Mouse (Mus musculus) liver, embryonic 14.5 days (tissue): ENCODE results near the gene Syce3. TPM values are rescaled to one million over a fixed set of nuclear protein-coding genes. Genes with fewer than 3 reads are reported as not detected.

Experiments used
- ATAC-seq: fragments of 200-750 bp; cut with Nextera tagmentation; 2 replicates; pipeline ENCODE4 v1.8.0; 2017; ENCODE audit warnings: moderate number of reproducible peaks, mild to moderate bottlenecking, moderate library complexity; ENCODE audit not compliant: insufficient read depth
- DNase-seq, 3 experiments: peaks; one replicate each; pipeline ENCODE4 v3.0.0-alpha.2; 2012 to 2013; ENCODE audit warnings: low read depth in 3 of 3, low spot score in 3 of 3
- H3K27ac ChIP-seq: fragments of 300-500 bp; sonication (generic); 2 replicates; pipeline ENCODE4 v1.5.1; 2014; ENCODE audit warnings: moderate library complexity, mild to moderate bottlenecking, control low read depth, inconsistent platforms
- H3K27me3 ChIP-seq: fragments of 300-500 bp; sonication (generic); 2 replicates; pipeline ENCODE4 v1.6.1; 2014; ENCODE audit warnings: mild to moderate bottlenecking, low read length, moderate library complexity; ENCODE audit not compliant: control insufficient read depth, insufficient read depth
- H3K36me3 ChIP-seq: fragments of 300-500 bp; sonication (generic); replicated peaks from 2 replicates; pipeline ENCODE4 v1.6.1; 2014; ENCODE audit warnings: low read depth; ENCODE audit not compliant: control insufficient read depth, insufficient read depth
- H3K4me1 ChIP-seq, 2 experiments: fragments of 200-500 bp in 1 of 2; fragments of 300-500 bp in 1 of 2; sonication (generic) in 1 of 2; replicated peaks; 2 replicates each; pipeline ENCODE4 v1.6.1; 2012 to 2014; ENCODE audit warnings: antibody characterized with exemption in 1 of 2, inconsistent platforms in 1 of 2, low read length in 1 of 2; ENCODE audit not compliant: control insufficient read depth in 2 of 2, insufficient read depth in 2 of 2
- H3K4me2 ChIP-seq: fragments of 300-500 bp; sonication (generic); 2 replicates; pipeline ENCODE4 v1.6.1; 2014; ENCODE audit warnings: low read depth, mild to moderate bottlenecking, control low read depth, moderate library complexity
- H3K4me3 ChIP-seq, 2 experiments: fragments of 200-500 bp in 1 of 2; fragments of 300-500 bp in 1 of 2; sonication (generic) in 1 of 2; 2 replicates each; pipeline ENCODE4 v1.5.1; 2012 to 2014; ENCODE audit warnings: low read depth in 2 of 2, low read length in 2 of 2, mild to moderate bottlenecking in 2 of 2, control low read depth in 1 of 2, inconsistent platforms in 1 of 2, moderate library complexity in 1 of 2; ENCODE audit not compliant: insufficient read depth in 1 of 2
- H3K9ac ChIP-seq: fragments of 300-500 bp; sonication (generic); replicated peaks from 2 replicates; pipeline ENCODE4 v1.6.1; 2014; ENCODE audit warnings: mild to moderate bottlenecking, control low read depth, moderate library complexity
- H3K9me3 ChIP-seq: fragments of 300-500 bp; sonication (generic); 2 replicates; pipeline ENCODE4 v1.6.1; 2016; ENCODE audit warnings: low read length, mixed read lengths; ENCODE audit not compliant: control insufficient read depth
- CTCF ChIP-seq: IDR thresholded peaks from 2 replicates; pipeline ENCODE4 v1.5.1; 2016; ENCODE audit warnings: antibody characterized with exemption, low read depth, control low read depth
- EP300 ChIP-seq: IDR thresholded peaks from 2 replicates; pipeline ENCODE4 v1.6.1; 2016; ENCODE audit warnings: antibody characterized with exemption, low read depth
- WGBS: fragments of 180-500 bp; shearing (Covaris S2); extraction: QIAGEN DNeasy Blood & Tissue Kit; methylation state at CpG from one replicate; pipeline ENCODE4 v1.1.7; 2014; ENCODE audit not compliant: insufficient replicate concordance; 5-methylcytosine and 5-hydroxymethylcytosine counted together
- polyA plus RNA-seq, 2 experiments: library from polyadenylated mRNA; depleted of rRNA in 1 of 2; stranded (reverse) in 1 of 2; unstranded in 1 of 2; fragments of >200 nt; fragmentation: Nextera tagmentation in 1 of 2; extraction: Ambion mirVana in 1 of 2; gene quantifications; 2 replicates each; pipeline versions ENCODE4 v1.2.1 to v1.2.3; 2012 to 2014

Gene Syce3
- polyA plus RNA-seq, 2 experiments: not detected

DNA sequence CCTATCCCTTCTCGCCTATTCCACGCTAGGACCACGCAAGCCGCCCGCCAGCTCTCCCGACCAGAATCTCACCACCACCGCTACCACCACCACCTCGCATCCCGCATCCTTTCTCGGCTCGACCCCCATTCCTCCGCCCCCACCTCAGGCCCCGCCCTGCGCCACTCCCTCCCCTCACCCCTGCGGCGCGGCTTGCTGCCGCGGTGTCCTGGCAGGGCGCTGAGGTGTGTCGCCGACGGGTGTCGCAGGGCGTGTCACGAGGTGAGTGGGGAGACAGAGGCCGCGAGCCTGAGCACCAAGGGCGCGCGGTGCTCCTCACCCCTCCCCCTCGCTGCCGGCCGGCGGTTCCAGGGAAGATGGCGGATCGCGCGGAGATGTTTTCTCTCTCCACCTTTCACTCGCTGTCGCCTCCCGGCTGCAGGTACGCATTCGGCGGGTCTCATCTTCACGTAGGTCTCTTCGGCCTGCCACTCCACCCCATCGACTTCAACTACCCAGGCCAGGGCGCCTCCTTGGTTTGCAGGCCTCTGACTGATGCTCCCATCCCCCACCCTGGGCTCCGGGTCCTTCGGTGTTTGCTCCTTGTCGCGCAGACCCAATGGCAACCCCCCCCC, 43.7 kb upstream of the Syce3 start, which contains the start of gene Mapk8ip2:
TSS of gene Mapk8ip2 (plus strand) at position 49 of the 614 bp plus-strand sequence.
- no peak for DNase-seq
- no peak for TF ChIP-seq EP300
- no peak for TF ChIP-seq CTCF
- WGBS: 2% methylated on average over 53 of the region's 53 CpGs

DNA sequence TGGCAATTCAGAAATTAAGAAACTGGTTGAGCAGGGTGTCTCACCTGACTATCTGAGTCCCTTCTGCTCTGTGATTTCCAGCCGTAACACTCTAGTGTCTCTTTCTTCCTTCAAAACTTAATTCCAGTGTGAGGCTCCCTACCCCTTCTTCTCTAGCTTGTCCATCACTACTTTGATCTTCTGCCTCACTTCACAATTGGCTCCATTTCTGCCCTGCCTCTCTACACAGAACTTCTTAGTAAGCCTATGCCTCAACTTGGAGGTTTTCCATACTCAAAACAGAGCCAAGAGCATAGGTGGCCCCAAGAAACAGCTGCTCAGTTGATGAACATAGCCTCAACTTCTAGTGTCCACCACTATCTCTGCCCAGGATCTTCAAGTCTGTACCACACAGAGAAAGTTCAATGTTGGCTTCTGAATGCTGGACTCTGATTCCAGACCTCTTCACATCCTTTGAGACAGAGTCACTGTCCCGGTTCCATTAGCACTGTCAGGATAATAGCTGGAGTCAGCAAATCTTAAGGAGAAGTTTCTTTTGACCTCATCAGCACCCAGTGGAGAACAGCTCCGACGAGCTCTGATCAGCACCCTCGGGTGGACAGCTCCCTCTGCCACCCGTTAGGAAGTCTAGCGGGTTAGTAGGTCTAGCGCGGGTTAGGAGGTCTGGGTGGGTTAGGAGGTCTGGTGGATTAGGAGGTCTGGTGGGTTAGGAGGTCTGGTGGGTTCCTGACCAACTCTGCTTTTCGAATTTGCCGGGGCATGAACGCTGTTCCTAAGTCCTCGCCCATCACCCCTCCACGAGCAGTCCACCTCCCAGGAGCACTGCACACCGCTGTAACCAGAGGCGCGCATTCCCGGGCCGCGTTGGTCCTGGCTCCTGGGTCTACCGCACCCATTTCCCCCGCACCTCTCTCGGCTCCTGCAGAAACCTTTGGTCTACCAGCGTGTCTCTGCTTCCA, 42.9 kb upstream of the Syce3 start:
- no peaks in the 10 kb centered on the region for H3K36me3 ChIP-seq
- no peaks in the 10 kb centered on the region for H3K9me3 ChIP-seq
- WGBS: 3% methylated on average over 24 of the region's 24 CpGs
- H3K4me3 ChIP-seq: no peak overlapping the region
- TF ChIP-seq EP300 (no peak), CTCF (no peak)
- DNase-seq (peak in 2 of 3 experiments; percentile 39 to 43), ATAC-seq (no peak)
- H3K4me1 ChIP-seq: no peaks in the 10 kb centered on the region
- peaks cover 19% of the 10 kb centered on the region for H3K27me3 ChIP-seq
- H3K27ac ChIP-seq: no peak overlapping the region
- peak overlapping the region; percentile 50; the same call in 1 of the 2 replicates for H3K4me2 ChIP-seq
- H3K9ac ChIP-seq: no peak overlapping the region

More for the DNA sequence above, 43.7 kb upstream of the Syce3 start, which contains the start of gene Mapk8ip2:
- ATAC-seq: no peak
- Histone ChIP-seq H3K4me2 (peak within 1 kb of the TSS; percentile 50), H3K9me3 (no peaks in the 10 kb centered on the region), H3K4me1 (no peaks in the 10 kb centered on the region), H3K9ac (no peak within 1 kb of the TSS), H3K27me3 (peaks cover 19% of the 10 kb centered on the region), H3K4me3 (peak within 1 kb of the TSS; percentile 8 to 26; a peak in 2 of 4 replicates), H3K36me3 (no peaks in the 10 kb centered on the region), H3K27ac (no peak within 1 kb of the TSS)

DNA sequence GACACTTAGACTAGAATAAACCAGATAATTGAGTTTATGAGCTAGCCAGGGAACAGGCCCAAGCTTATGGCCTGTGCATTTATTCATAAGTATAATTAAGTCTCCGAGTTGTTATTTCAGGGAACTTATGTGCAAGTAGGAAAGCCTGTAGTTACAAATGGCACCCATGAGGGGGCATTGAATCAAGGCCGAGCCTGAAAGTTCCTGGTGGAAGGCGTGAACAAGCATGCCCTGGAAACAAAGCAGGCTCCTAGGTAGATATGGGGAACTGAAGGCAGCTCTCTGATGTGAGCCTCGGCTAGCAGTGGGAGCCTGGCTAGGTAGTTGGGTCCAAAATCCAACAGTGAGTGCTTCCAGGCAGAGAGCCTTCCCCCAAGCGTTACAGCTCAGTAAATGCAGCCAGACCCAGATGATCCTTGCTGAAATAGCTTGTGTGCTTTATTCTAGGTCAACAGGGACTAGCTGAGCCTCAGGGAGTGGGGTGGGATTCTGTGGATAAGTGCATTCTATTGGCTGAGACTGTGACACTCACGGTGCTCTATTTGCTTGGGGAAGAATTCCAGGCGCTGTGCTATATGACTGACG, 32.3 kb upstream of the Syce3 start:
- no peak overlapping the region for H3K9ac ChIP-seq
- no peaks in the 10 kb centered on the region for H3K36me3 ChIP-seq
- no peaks in the 10 kb centered on the region for H3K4me1 ChIP-seq
- no peak for TF ChIP-seq EP300
- TF ChIP-seq CTCF: no peak
- 37% methylated on average over 8 of the region's 8 CpGs for WGBS
- DNase-seq (no peak), ATAC-seq (no peak)
- no peak overlapping the region for H3K27ac ChIP-seq
- H3K9me3 ChIP-seq: no peaks in the 10 kb centered on the region
- H3K4me2 ChIP-seq: no peak overlapping the region
- H3K27me3 ChIP-seq: no peaks in the 10 kb centered on the region
- H3K4me3 ChIP-seq: no peak overlapping the region

DNA sequence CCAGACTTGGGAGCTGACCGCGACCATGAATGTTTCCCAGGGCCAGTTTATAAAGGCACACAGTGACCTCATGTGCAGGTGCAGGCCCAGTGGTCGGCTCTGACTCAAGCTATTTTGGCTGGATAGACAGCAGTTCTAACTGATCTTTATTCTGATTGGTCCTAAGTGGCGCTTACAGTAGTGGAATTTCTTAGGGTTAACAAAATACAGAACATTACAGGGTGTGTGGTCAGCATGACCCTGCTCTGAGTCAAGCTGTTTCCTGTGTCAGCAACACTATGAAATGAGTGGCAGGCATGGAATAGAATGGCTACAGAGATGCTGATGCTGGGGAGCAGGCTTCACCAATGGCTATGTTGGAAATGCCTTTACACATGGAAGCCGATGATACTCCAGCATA, 25.6 kb upstream of the Syce3 start:
- ATAC-seq (no peak), DNase-seq (no peak)
- peaks cover 0 to 4% of the 10 kb centered on the region in 2 experiments; a peak in 2 of 4 replicates for H3K4me1 ChIP-seq
- H3K4me2 ChIP-seq: no peak overlapping the region
- H3K9me3 ChIP-seq: no peaks in the 10 kb centered on the region
- no peak for TF ChIP-seq CTCF
- TF ChIP-seq EP300: no peak
- 65% methylated on average over 5 of the region's 5 CpGs for WGBS
- no peak overlapping the region for H3K9ac ChIP-seq
- H3K27ac ChIP-seq: no peak overlapping the region
- no peaks in the 10 kb centered on the region for H3K27me3 ChIP-seq
- H3K36me3 ChIP-seq: no peaks in the 10 kb centered on the region
- H3K4me3 ChIP-seq: no peak overlapping the region

DNA sequence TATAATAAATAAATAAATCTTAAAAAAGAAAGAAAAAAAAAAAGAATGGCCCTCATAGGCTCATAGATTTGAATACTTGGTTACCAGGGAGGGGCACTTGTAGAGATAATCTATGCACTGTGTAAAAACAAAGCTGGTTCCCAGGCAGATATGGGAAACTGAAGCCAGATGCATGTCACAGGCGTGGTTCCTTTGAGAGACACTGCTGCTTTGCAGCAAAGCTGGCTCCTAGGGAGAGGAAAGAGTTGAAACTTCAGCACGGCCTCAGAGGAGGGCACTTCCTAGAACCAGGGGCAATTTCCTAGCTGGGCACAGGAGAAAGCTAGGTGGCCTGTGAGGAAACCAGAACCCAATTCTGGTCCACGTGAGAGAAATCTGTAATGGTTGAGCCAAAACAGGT, 23.8 kb upstream of the Syce3 start:
- peaks cover 0 to 8% of the 10 kb centered on the region in 2 experiments; a peak in 2 of 4 replicates for H3K4me1 ChIP-seq
- no peaks in the 10 kb centered on the region for H3K36me3 ChIP-seq
- H3K4me2 ChIP-seq: no peak overlapping the region
- H3K27ac ChIP-seq: no peak overlapping the region
- no peak for DNase-seq
- 43% methylated on average over 3 of the region's 3 CpGs for WGBS
- no peaks in the 10 kb centered on the region for H3K27me3 ChIP-seq
- H3K4me3 ChIP-seq: no peak overlapping the region
- ATAC-seq: no peak
- H3K9me3 ChIP-seq: no peaks in the 10 kb centered on the region
- TF ChIP-seq CTCF (no peak), EP300 (no peak)
- H3K9ac ChIP-seq: no peak overlapping the region
